Mouse (Mus musculus): ENCODE measurements at regions not wholly inside any gene's neighbourhood (a gene's known extent, or its start where the extent isn't known, plus 50 kb on each side); places are given as distances from the start of the nearest gene placed in this dataset.

DNA sequence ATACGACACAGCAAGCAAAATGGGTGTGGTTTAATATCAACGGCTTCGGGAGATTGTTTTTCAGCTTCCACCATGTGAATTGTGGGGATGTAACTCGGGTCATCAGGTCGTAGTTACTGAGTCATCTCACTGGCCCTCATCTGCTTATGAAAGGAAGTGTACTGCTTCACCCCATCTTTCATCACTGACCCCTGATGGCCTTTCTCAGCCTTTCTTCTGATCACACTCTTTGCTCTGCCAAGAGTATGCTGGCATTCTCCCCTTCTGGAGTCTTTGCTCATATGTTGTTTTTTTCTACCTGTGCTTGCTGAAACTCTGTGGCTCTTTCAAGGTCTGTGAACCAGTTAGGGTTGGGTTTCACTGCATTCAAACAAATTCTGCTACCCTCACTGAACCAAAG, 50.6 kb upstream of the Tgm3 start:
- H3K4me3 ChIP-seq (ENCODE audit: low read depth, low read length), result no peak overlapping the region
- H3K4me1 ChIP-seq (ENCODE audit: control insufficient read depth, insufficient read depth, low read length), result no peaks in the 10 kb centered on the region
- H3K9me3 ChIP-seq (ENCODE audit: control insufficient read depth, low read length), result no peaks in the 10 kb centered on the region
- no peak for ATAC-seq (ENCODE audit: low FRiP score)
- WGBS, result 60% methylated on average over 5 of the region's 5 CpGs
- H3K36me3 ChIP-seq (ENCODE audit: control insufficient read depth, insufficient read depth, low read length), result no peaks in the 10 kb centered on the region
- DNase-seq (ENCODE audit: low spot score, missing footprints), result no peak
- no peak overlapping the region for H3K27ac ChIP-seq (ENCODE audit: low read depth, low read length)
- no peak overlapping the region for H3K4me2 ChIP-seq
- no peak overlapping the region for H3K9ac ChIP-seq (ENCODE audit: low read length)
- no peaks in the 10 kb centered on the region for H3K27me3 ChIP-seq (ENCODE audit: control insufficient read depth, insufficient read depth, low read length)

Data from midbrain, embryonic 11.5 days (tissue).